Mouse (Mus musculus) erythroblast, embryonic 14.5 days (primary cell): ENCODE measurements around the gene Ap1s3.

Experiments used
- GATA1 ChIP-seq: IDR thresholded peaks from 2 replicates; pipeline ENCODE4 v1.6.1; 2012; ENCODE audit warnings: low read length, inconsistent platforms, mixed read lengths
- TAL1 ChIP-seq: IDR thresholded peaks from 3 replicates; pipeline ENCODE4 v1.6.1; 2012; ENCODE audit warnings: low read length, inconsistent platforms, mixed read lengths

DNA sequence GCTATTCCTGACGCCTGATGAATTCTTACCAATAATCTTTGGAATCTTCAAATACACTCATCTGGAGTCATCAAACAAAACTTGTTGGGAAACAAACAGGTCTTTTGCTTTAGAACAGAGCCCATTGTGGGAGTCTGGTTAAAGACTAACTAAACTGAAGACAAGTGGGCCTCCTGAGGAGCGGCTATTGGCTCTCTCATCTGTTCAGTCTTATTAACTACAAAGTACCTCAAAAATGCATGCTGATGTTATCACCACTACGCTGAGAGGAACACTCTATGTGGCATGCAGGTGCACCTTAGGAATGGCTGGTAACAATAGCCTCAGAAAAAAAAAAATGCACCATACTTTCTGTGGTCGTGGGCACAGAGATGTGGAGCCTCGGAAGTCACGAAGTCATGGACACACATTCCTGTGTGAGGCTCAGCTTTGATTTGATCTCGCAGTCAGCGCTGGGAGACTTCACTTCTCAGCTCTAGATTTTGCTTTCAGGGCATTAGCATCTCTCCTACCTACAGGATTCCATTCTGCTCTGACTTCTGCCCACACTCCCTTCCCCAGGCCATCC lies 6.4 kb upstream of the Ap1s3 start:
- no peak for TF ChIP-seq GATA1
- TF ChIP-seq TAL1: no peak
